Comparison of ENCODE assay signal across 10 mouse cellular contexts in the genomic region with DNA sequence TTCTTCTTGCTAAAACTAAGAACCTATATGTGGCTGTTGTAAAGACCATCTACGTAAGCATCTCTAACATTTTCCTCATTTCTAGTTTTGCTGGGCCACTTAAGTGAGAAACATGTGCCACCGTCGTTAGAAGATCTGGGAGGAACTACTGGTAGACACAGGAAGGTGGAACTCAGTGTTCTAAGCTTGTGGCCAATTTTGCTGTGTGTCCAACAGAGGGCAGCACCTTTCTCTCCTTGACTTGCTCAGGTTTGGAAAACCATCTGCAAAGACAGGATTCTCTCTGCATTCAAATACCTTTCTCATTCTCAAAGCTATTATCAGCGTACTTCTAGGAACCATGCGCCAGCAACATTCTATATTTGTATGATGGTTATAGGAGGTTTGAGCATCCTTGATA.
DNase-seq lines count a peak whose midpoint lies in the region; ATAC-seq and TF ChIP-seq lines count a peak whose summit lies in the region.
"Had no signal": no experiment of that assay in that cellular context is flagged by ENCODE, and none has a peak within 500 bp of the region (broad histone marks: within the 10 kb centered on the region; RNA-seq: fewer than 3 reads in every experiment).

No protein-coding gene starts in this region.

- no peak overlapping the region for H3K4me2 ChIP-seq in intestine, postnatal 0 days (replicated peaks; ENCODE audit: low read depth)
- H3K4me2 ChIP-seq in intestine, embryonic 15.5 days (replicated peaks), result no peak overlapping the region
- H3K4me2 ChIP-seq: embryonic facial prominence, embryonic 13.5 days; lung, embryonic 15.5 days had no signal

- no peak for DNase-seq in Patski (ENCODE audit: low read depth, low spot score)
- DNase-seq in cerebellum, adult 9-11 months, result peak; percentile 46
- DNase-seq in frontal cortex, postnatal 36 days (ENCODE audit: low spot score in 2 of 2), result peak; percentile 24 to 68
- peak; percentile 57 to 79 for DNase-seq in left cerebral cortex, postnatal 25 days (ENCODE audit: low spot score in 2 of 2)
- DNase-seq in retina, adult 2 months (ENCODE audit: low read depth, low spot score), result peak; percentile 39

- POLR2A ChIA-PET in Patski (lab: Charles Lee), result interaction anchor here (0.7 kb wide), 1 partner anchor 24 kb away, joined by 3 read pairs; no protein-coding TSS in a partner anchor

- intact Hi-C loops in left cerebral cortex, postnatal 25 days (cut with DNase I), result loop anchor here (2.0 to 5.0 kb wide), 2 partner anchors 614 to 723 kb away; no protein-coding TSS in a partner anchor

- CTCF ChIA-PET in Patski (lab: Charles Lee), result interaction anchor here (0.7 to 1.6 kb wide), 14 partner anchors 10 to 725 kb away, joined by 3 to 7 read pairs (median 3); no protein-coding TSS in a partner anchor

- H3K4me3 ChIP-seq in intestine, postnatal 0 days (ENCODE audit: low read depth, low read length), result no peak overlapping the region
- H3K4me3 ChIP-seq in intestine, embryonic 15.5 days (replicated peaks), result no peak overlapping the region
- H3K4me3 ChIP-seq: embryonic facial prominence, embryonic 13.5 days; lung, embryonic 15.5 days had no signal

- H3K27me3 ChIP-seq in intestine, postnatal 0 days (replicated peaks; ENCODE audit: control insufficient read depth, insufficient read depth, low read length), result no peaks in the 10 kb centered on the region
- H3K27me3 ChIP-seq in intestine, embryonic 15.5 days (replicated peaks), result no peaks in the 10 kb centered on the region
- no peaks in the 10 kb centered on the region for H3K27me3 ChIP-seq in Patski
- H3K27me3 ChIP-seq: lung, embryonic 15.5 days had no signal

- ATAC-seq in intestine, postnatal 0 days, result no peak
- ATAC-seq in intestine, embryonic 15.5 days, result no peak
- ATAC-seq in Patski, result peak; percentile 79
- ATAC-seq in monocyte, adult 5-6 weeks (replicated peaks; ENCODE audit: insufficient number of reproducible peaks, low FRiP score, low TSS enrichment, poor library complexity, severe bottlenecking), result no peak

- in situ Hi-C loops in Patski (cut with MboI; ENCODE audit: low pct_unique_long_range_greater_than_20kb), result loop anchor here (5.0 kb wide), 1 partner anchor 613 kb away; no protein-coding TSS in a partner anchor

- no peaks in the 10 kb centered on the region for H3K4me1 ChIP-seq in intestine, postnatal 0 days (replicated peaks; ENCODE audit: control insufficient read depth, insufficient read depth, low read length)
- H3K4me1 ChIP-seq in intestine, embryonic 15.5 days (replicated peaks), result no peaks in the 10 kb centered on the region
- H3K4me1 ChIP-seq: embryonic facial prominence, embryonic 13.5 days; lung, embryonic 15.5 days had no signal

- TF ChIP-seq CTCF in intestine, postnatal 0 days (IDR thresholded peaks at IDR 0.05; ENCODE audit: low read depth), result peak; percentile 79
- TF ChIP-seq CTCF in Patski (IDR thresholded peaks at IDR 0.05), result peak; percentile 78

- no peaks in the 10 kb centered on the region for H3K36me3 ChIP-seq in intestine, postnatal 0 days (ENCODE audit: control insufficient read depth, insufficient read depth)
- no peaks in the 10 kb centered on the region for H3K36me3 ChIP-seq in intestine, embryonic 15.5 days
- H3K36me3 ChIP-seq: embryonic facial prominence, embryonic 13.5 days; lung, embryonic 15.5 days had no signal

- WGBS in intestine, postnatal 0 days, result 32% methylated on average over 5 of the region's 5 CpGs
- WGBS in intestine, embryonic 15.5 days, result 38% methylated on average over 5 of the region's 5 CpGs

- no peak overlapping the region for H3K9ac ChIP-seq in intestine, postnatal 0 days (ENCODE audit: low read depth, low read length)
- no peak overlapping the region for H3K9ac ChIP-seq in intestine, embryonic 15.5 days
- H3K9ac ChIP-seq: embryonic facial prominence, embryonic 13.5 days; lung, embryonic 15.5 days had no signal

- no peaks in the 10 kb centered on the region for H3K9me3 ChIP-seq in intestine, postnatal 0 days (ENCODE audit: control insufficient read depth)
- no peaks in the 10 kb centered on the region for H3K9me3 ChIP-seq in intestine, embryonic 15.5 days
- H3K9me3 ChIP-seq: embryonic facial prominence, embryonic 13.5 days; lung, embryonic 15.5 days had no signal

- H3K27ac ChIP-seq in intestine, postnatal 0 days (ENCODE audit: low read depth, low read length), result no peak overlapping the region
- H3K27ac ChIP-seq in intestine, embryonic 15.5 days, result no peak overlapping the region
- H3K27ac ChIP-seq: embryonic facial prominence, embryonic 13.5 days; lung, embryonic 15.5 days had no signal
